Mouse (Mus musculus) embryonic stem cell, embryonic (primary cell): ENCODE results near the gene Masp1.

Source experiments
- CTCF ChIA-PET, 4 experiments: fragments of 300-600 bp in 2 of 4; fragments of 350-600 bp in 2 of 4; sonication (Branson Sonifier 250); formaldehyde crosslinking; loops; one replicate each; lab custom pipeline; 2022; ENCODE audit warnings: inconsistent platforms in 2 of 4; lab: Charles Lee
- POLR2A ChIA-PET, 4 experiments: fragments of 300-600 bp in 2 of 4; fragments of 350-600 bp in 2 of 4; sonication (Branson Sonifier 250); formaldehyde crosslinking; loops; one replicate each; lab custom pipeline; 2022; ENCODE audit warnings: antibody characterized with exemption in 4 of 4, inconsistent platforms in 1 of 4; lab: Charles Lee

The Masp1 gene

GRCm38 (mm10) chr16:23517754-23518566 is 2.7 kb downstream of the Masp1 start:
- ChIA-PET CTCF (no interaction called here), POLR2A (interaction anchor here in 1 of 4 experiments (0.7 kb wide), 1 partner anchor 87 kb away, joined by 4 read pairs; no protein-coding TSS in a partner anchor)

- ChIA-PET POLR2A (no interaction called here), CTCF (no interaction called here)
These were observed 3.4 kb downstream of the Masp1 start for GRCm38 (mm10) chr16:23517230-23517629.

- POLR2A ChIA-PET, result interaction anchor here in 1 of 4 experiments (0.8 kb wide), 1 partner anchor 9 kb away, joined by 3 read pairs; no protein-coding TSS in a partner anchor
- CTCF ChIA-PET, result no interaction called here
These were observed 4.0 kb downstream of the Masp1 start for GRCm38 (mm10) chr16:23516606-23517005.

- ChIA-PET CTCF (no interaction called here), POLR2A (no interaction called here)
These were observed 4.8 kb downstream of the Masp1 start for GRCm38 (mm10) chr16:23515766-23516165.

GRCm38 (mm10) chr16:23513401-23513800 is 7.2 kb downstream of the Masp1 start:
- POLR2A ChIA-PET, result interaction anchor here in 2 of 4 experiments (1.0 kb wide), 2 partner anchors 9 to 10 kb away, joined by 3 to 4 read pairs; no protein-coding TSS in a partner anchor

GRCm38 (mm10) chr16:23511166-23511935 is 9.3 kb downstream of the Masp1 start:
- ChIA-PET POLR2A (interaction anchor here in 1 of 4 experiments (1.5 kb wide), 1 partner anchor 11 kb away, joined by 4 read pairs; no protein-coding TSS in a partner anchor), CTCF (no interaction called here)

More at GRCm38 (mm10) chr16:23513401-23513800, 7.2 kb downstream of the Masp1 start:
- CTCF ChIA-PET, result no interaction called here

- POLR2A ChIA-PET, result interaction anchor here in 1 of 4 experiments (0.8 kb wide), 1 partner anchor 18 kb away, joined by 3 read pairs; no protein-coding TSS in a partner anchor
- CTCF ChIA-PET, result interaction anchor here in 1 of 4 experiments (1.6 kb wide), 1 partner anchor 392 kb away, joined by 3 read pairs; no protein-coding TSS in a partner anchor
These were observed 14.5 kb downstream of the Masp1 start for GRCm38 (mm10) chr16:23505904-23506687.

- CTCF ChIA-PET, result interaction anchor here in 1 of 4 experiments (1.6 kb wide), 1 partner anchor 394 kb away, joined by 3 read pairs; no protein-coding TSS in a partner anchor
- POLR2A ChIA-PET, result interaction anchor here in 2 of 4 experiments (1.0 to 1.3 kb wide), 4 partner anchors 9 to 22 kb away, joined by 3 to 4 read pairs (median 3); no protein-coding TSS in a partner anchor
These were observed 16.3 kb downstream of the Masp1 start for GRCm38 (mm10) chr16:23504320-23504744.

GRCm38 (mm10) chr16:23503351-23503750 is 17.3 kb downstream of the Masp1 start:
- CTCF ChIA-PET, result no interaction called here
- POLR2A ChIA-PET, result interaction anchor here in 2 of 4 experiments (1.3 kb wide), 3 partner anchors 9 to 11 kb away, joined by 3 to 4 read pairs (median 3); no protein-coding TSS in a partner anchor

GRCm38 (mm10) chr16:23502478-23502877 is 18.1 kb downstream of the Masp1 start:
- ChIA-PET POLR2A (no interaction called here), CTCF (no interaction called here)

- POLR2A ChIA-PET, result no interaction called here
- CTCF ChIA-PET, result no interaction called here
These were observed 19.3 kb downstream of the Masp1 start for GRCm38 (mm10) chr16:23501288-23501687.

GRCm38 (mm10) chr16:23500558-23500957 is 20.1 kb downstream of the Masp1 start:
- CTCF ChIA-PET, result no interaction called here
- POLR2A ChIA-PET, result interaction anchor here in 1 of 4 experiments (0.6 kb wide), 1 partner anchor 298 kb away, joined by 3 read pairs; no protein-coding TSS in a partner anchor

GRCm38 (mm10) chr16:23498691-23499131 is 21.9 kb downstream of the Masp1 start:
- CTCF ChIA-PET, result no interaction called here
- POLR2A ChIA-PET, result no interaction called here

- POLR2A ChIA-PET, result interaction anchor here in 1 of 4 experiments (1.0 kb wide), 1 partner anchor 1561 kb away, joined by 4 read pairs; no protein-coding TSS in a partner anchor
- CTCF ChIA-PET, result interaction anchor here in 1 of 4 experiments (0.8 kb wide), 1 partner anchor 401 kb away, joined by 4 read pairs; no protein-coding TSS in a partner anchor
These were observed 22.7 kb downstream of the Masp1 start for GRCm38 (mm10) chr16:23497881-23498280.

- POLR2A ChIA-PET, result interaction anchor here in 3 of 4 experiments (0.6 to 1.2 kb wide), 4 partner anchors 15 to 1562 kb away, joined by 3 to 4 read pairs (median 4); no protein-coding TSS in a partner anchor
- CTCF ChIA-PET, result interaction anchor here in 2 of 4 experiments (0.5 to 0.8 kb wide), 2 partner anchors 327 to 402 kb away, joined by 3 to 4 read pairs; no protein-coding TSS in a partner anchor
These were observed 23.2 kb downstream of the Masp1 start for GRCm38 (mm10) chr16:23497440-23497839.

- ChIA-PET POLR2A (interaction anchor here in 1 of 4 experiments (1.1 to 1.2 kb wide), 2 partner anchors 14 to 18 kb away, joined by 3 to 4 read pairs; no protein-coding TSS in a partner anchor), CTCF (interaction anchor here in 1 of 4 experiments (0.5 kb wide), 1 partner anchor 471 kb away, joined by 4 read pairs; no protein-coding TSS in a partner anchor)
These were observed 24.2 kb downstream of the Masp1 start for GRCm38 (mm10) chr16:23496245-23496924.

GRCm38 (mm10) chr16:23492783-23493182 is 27.8 kb downstream of the Masp1 start:
- CTCF ChIA-PET, result no interaction called here
- POLR2A ChIA-PET, result no interaction called here
